Mouse (Mus musculus) thymus, postnatal 0 days (tissue): ENCODE data around the gene Chsy1. TPM values are rescaled to one million over a fixed set of nuclear protein-coding genes. Genes with fewer than 3 reads are reported as not detected.

Experiments used
- DNase-seq: peaks from one replicate; pipeline ENCODE4 v3.0.0-alpha.2; 2015; ENCODE audit warnings: low spot score
- polyA plus RNA-seq: library from polyadenylated mRNA; unstranded; fragments of >200 nt; fragmentation: Nextera tagmentation; extraction: Ambion mirVana; gene quantifications from 2 replicates; pipeline ENCODE4 v1.2.1, GENCODE M21; 2015

The Chsy1 gene
- polyA plus RNA-seq, 1 experiment from 2014 or later: 12.1 TPM

DNA sequence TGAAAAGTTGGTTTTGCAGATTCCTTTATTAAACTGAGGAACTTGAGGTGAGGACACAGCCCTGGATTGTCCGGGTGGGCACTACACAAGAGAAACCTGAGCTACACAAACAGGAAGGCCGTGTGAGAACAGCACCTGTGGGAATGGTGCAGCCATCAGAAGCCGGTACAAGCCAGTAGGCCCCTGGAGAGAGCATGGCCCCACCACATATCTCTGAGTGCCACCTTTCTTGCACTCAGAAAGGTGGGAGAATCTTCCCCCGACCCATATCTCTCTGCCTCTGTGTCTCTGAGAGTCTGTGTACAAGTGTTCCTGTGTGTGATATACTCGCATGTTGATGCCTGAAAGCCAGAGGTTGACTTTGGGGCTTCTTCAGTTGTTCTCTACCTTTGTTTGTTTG lies 29.6 kb downstream of the Chsy1 start:
- DNase-seq: no peak

DNA sequence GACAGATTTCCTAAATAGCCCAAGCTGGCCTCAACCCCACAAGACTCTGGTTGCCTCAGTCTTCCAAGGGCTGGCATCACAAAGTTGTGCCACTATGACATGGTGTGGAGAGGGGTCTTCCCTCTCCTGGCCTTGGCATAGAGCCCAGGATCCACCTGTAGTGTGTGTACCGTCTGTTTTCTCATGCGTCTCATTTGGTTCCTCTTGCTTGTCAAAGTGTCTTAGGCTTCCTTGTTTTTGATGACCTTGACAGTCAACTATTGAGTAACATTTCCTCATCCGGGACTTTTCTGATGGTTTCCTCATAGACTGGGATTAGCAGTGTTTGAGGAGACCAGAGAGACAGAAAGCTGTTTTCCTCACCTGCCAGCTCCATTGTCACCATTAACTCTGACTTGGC lies 30.8 kb downstream of the Chsy1 start:
- no peak for DNase-seq

DNA sequence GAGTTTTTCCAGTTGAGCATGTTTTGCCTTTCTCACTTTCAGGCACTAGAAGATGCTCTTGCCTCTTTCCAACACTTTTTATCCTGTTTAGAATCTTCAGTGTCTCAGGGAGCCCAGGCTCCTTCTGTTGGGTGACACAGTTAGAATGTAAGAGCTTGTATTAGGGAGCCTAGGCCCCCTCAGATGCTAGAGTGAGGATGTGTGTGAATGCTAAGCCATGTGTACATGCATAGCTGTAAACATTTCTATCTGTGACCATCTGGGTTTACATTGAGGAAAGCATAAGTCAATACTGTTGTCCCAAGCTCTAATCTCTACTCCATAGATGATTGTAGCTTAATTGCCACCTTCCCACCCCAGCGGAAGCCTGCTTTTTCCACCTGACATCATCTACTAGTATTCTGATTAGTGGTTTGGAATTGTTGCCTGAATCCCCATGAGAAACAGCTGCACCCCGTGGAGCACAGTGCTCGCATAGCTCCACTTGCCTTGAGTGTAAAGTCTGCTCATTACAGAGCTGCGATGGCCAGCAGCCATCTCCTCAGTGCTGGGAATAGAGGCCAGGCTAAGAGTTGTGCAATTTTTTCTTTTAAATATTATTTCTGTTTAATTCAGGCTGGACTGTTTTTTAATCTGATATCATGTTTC lies 31.7 kb downstream of the Chsy1 start:
- DNase-seq: no peak

DNA sequence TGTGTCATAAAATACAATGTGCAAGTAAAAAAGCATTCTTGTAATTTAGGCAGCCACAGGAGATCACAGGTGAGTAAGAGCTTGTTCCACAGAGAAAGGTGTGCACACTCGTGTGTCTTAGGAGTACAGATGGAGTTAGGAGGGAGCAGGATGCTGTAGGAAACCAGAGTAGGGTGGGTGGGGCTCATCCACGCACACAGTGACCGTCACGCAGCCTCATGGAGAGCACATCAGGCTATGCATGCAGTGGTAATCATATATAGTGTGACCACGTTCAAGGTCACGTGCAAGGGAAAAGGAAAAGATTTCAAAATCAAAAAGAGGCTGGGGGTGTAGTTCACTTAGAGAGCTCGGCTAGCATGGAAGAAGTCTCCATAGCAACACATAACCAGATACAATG lies 33.2 kb downstream of the Chsy1 start:
- no peak for DNase-seq

DNA sequence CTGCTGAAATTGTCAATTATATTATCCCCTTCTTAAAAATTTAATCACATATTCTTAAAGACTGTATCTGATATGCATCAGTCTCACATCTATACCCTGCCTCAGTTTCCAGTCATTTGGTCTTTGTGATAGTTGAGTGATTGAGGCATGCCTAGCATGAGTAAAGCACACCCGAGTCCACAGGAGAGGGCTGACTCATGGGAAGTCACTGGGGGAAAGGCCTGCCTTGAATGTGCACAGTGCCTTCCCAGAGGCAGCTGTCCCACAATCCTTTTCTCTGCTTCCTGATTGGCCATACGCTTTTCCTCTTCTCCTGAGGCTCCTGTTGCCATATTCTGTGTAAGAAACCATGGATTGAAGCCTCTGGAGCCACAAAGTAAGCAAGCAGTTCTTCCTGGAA lies 35.2 kb downstream of the Chsy1 start:
- no peak for DNase-seq

DNA sequence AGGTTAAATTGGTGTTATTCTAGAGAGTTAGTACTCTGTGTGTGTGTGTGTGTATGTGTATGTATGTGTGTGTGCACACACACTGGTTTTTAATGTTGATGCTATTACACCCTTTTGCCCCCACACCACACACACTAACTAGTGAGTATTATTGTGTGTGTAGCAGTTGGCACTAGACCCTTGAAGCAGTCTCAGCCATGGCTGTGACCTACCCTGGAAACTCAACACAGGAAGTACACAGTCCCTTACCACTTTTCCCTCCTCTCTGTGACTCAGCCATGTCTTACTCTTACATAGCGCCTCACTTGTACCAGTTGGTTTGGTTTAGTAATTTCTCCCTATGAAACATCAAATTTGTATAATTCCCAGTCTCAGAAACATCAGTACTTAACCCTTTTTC lies 37.8 kb downstream of the Chsy1 start:
- DNase-seq: no peak

DNA sequence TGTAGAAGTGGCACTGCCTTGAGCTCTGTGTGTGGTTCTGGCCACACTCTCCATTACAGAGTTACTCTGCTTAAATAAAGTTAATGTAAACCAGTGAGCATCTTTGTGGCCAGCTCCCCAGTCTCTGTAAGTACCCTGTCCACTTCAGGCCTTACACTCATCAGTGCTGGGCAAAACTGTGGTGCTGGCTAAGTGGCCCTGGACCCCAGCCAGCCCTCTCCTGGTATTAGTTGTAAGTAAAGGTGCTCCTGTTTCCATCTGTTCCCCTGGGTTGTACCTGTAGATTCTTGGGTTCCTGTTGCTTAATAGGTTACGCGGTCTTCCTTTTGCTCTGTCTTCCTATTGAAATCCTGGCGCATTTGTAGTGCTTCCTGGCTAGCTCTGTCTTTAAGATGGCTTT lies 38.5 kb downstream of the Chsy1 start:
- no peak for DNase-seq

DNA sequence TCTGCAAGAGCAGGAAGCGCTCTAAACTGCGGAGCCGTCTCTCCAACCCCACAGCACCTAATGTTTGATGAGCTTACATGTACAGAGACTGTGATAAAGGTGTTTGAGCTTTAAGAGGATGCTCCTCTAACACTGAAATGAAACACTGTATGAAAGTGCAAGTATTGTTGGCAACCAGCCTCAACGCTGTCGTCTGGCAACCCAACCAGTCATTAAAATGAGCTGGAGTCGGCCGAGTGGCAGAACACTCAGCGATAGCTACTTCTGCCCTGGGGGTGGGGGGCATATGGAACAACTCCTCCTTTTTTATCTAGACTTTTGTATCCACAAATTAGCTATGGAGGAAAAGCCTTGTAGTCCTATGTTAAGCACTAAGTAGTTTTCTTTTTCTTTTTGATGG lies 40.2 kb downstream of the Chsy1 start:
- no peak for DNase-seq

DNA sequence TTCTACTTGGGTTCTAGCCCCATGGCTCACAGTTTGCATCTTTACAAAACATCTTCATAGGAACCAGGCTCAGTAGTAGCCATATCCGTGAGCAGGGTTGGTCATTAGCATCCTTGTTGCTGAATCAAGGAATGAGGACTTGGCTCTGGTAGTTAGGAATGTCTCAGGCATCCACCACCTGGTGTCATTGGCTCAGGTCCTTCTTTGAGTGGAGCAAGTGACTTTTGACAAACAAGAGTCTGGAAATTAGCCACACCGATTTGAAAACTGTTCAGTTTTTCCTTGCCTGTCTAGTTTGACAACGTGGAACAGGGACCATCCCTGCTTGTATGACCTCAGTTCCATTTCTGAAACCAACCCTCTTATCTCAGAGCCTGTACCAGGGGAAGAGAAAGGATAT lies 41.1 kb downstream of the Chsy1 start:
- no peak for DNase-seq

DNA sequence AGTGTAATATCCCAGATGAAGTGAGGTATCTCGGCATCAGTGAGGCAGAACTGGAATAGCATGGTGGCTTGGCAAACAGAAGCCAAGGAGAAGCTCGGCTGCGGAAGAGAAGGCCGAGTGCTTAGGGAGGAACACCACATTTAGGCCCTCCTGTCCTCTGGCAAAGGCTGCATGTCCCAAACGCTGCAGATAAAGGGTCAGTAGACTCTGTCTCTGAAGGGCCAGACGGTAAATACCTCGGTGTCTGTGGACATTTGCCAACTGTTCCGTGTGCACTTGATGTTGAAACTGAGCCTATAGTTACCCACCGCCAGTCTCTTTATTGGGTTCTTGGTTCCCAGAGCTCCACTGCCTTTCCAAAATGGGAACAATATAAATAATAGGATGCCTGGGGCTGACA lies 48.1 kb downstream of the Chsy1 start:
- DNase-seq: no peak

DNA sequence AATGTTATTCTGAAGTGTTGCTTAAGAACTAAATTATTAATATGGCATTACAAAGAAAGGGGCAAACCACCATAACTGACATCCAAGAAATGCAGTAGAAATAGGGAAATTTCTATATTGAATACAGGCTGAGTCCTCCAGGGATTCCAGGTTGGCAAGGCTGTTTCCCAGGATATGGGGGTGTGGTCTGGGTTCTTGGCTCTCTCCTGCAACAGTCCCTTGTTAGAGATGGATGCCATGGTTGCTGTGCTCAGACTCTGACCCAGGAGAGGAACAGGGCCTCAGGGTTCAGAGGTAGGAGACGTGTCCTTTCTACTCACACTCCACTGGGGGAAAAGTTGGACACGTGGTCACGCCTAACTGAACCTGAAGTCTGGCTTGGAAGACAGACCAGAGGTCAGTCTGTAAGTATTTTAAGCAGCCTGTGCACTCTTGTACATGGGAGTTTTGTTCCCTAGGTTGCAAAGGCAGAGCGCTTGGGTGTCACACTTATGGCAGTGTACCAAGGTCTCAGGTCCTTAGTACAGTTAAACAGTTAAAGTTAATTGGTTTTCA lies 48.6 kb downstream of the Chsy1 start:
- no peak for DNase-seq

DNA sequence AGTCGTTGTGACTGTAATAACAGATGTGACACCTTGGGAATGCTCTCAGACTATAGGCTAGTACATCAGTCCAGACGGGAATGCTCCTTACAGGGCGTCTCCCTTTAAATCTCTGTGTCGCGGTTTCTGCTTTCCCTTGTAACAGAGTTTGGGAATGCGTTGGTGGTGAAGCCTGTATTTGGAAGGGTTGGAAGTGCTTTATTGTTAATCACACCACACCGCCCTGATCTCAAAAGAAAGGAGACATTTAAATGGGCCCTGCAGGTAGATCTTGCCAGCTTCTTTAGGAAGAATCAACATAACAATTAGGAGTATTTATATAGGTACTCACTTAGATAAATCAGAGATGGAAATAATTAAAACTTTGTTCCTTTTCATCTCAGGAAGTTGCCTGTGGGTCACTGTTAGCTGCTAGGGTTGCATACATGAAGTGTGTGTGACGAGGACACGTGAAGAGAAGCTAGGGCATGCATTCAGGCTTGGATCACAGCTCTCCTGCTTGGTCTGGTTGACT lies 49.4 kb downstream of the Chsy1 start:
- no peak for DNase-seq

DNA sequence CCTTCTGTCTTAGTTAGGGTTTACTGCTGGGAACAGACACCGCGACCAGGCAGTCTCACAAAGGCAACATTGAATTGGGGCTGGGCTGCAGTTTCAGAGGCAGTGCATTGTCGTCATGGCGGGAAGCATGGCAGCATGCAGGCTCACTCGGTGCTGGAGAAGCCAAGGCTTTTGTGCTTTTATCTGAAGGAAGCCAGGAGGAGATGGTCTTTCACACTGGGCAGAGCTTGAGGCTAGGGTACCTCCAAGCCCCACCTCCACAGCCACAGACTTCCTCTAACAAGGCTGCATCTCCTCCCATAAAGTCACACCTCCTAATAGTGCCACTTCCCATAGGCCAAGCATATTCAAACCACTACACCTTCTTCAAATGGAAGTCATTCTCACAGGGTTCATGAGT lies 50.6 kb downstream of the Chsy1 start:
- DNase-seq: no peak

DNA sequence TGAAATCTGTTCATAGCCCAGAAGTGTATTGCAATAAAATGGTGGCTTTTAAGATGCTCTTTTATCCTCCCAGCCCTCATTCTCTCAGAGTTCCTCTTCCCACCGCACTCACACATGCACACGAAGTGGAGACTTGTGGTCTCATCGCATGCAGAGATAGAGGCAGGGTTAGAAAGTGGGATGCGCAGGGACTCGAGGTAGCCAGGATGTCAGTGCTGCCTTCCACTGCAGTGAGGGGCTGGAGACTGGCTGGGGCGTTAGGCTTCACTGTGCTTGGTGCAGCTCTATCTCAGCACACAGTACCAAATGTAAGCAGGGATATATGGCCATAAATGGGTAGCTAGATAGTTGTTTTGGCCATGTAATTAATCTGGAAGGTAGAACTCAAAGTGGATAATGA lies 52.5 kb downstream of the Chsy1 start:
- no peak for DNase-seq

DNA sequence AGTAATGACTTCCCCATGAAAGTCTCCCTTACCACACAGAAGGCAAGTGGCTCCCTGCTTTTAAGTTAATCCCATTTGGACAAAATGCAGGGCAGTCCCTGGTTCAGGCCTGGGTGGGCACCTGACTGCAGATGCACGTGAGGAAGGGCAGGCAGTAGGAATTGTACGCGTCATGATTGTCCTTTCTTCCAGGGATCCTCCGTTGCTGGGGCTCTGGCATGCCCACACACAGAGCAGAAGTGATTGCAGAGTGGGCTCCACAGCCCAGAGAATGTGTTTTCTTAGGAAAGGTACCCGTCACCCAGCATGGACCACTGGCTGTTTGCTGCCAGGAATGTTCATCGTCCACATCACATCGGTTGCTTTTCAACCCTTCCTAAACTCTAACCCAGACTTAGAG lies 53.2 kb downstream of the Chsy1 start:
- DNase-seq: no peak

DNA sequence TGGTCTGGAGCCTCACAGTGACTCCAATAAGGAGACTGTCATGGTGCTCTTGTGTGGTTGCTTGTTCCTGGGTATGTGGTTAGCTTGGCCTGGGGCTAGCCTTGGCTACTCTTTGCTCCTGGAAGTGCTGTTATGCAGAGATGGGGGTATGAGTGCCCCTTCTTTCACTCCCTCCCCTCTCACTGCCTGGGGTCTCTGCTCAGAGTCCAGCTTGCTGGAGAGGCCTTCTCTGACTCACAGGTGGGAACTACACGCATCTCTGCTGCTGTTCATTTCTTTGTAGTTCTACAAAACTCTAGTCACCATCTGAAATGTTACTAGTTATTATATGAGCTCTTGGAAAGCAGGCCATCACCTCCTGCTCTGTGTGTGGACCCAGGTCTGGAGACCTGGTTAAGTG lies 53.7 kb downstream of the Chsy1 start:
- DNase-seq: no peak

DNA sequence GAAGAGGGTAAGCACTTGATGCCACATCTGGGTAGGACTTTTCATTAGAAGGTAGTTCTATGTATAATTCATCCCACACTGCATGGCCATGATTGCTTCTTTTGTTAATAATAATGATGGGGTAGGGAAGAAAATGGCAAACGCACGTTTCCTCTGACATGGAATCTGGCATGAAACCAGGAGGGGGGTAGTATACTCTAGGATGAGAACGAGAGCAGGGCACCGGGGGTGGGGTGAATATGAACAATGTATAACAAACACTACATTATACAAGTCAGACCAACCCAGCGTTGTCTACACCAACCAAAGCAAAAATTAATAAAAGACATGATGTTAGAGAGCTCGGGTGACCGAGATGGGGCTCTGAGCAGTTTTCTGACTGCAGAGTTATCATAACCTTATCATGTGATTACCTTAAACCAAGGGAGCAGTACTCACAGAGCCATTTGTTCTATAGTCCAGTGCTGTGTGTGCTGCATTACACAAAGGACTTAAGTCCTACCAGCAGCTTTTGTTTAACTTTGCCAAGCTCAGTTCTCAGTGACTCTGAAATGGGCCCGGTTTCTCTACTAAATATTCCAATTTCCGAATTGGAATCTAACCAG lies 55.2 kb downstream of the Chsy1 start:
- no peak for DNase-seq

DNA sequence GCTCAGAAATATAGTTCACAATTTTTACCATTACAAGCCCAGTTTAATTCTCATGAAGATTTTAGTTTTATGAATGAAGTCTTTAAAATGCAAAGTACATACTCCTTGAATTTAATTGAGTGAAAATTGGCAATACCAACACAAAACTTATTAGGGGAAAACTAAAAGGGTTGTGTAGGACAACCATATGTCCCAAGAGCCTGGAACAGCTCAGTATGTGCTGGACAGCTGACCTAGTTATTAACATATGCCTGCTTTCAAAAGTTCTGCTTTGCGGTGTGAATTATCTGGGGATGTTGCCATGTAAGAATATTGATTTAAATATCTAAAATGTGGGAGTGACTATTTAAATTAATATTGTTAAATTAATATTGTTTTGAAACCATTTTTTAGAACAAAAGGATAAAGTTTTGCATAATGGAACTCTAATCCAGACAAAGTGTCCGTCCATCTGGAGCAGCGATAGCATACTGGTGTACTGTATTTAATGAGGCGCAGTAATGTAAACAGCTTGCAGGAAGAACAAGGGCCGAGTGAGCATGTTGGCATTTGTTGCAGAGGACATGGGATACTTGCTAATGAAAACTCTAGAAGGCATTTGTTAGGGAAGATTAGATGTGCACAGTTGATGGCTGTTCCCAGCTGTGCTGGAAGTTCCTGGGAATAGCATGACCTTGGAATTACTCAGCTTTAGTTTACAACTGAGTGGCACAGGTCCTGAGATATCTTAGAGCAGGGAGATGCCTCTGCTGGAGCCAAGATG lies 55.9 kb downstream of the Chsy1 start:
- DNase-seq: no peak

DNA sequence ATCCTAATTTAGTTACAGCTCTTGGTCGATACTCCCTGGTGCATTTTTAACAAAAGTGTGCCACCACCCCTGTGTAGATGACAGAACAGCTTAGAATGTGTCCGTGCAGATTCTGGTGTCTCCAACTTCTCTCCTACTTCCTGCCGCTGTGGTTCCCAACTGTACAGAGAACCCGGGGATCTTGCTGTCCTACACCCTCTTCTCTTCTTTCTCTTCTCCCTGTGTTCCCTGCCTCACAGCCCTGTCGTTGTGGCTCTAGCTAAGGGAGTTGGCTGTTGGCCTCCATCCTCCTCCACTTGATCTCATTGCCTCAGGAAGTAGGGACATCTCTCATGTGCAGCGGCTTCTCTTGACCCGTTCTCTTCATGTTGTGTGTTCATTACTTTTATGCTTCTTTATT lies 59.6 kb downstream of the Chsy1 start:
- DNase-seq: no peak

DNA sequence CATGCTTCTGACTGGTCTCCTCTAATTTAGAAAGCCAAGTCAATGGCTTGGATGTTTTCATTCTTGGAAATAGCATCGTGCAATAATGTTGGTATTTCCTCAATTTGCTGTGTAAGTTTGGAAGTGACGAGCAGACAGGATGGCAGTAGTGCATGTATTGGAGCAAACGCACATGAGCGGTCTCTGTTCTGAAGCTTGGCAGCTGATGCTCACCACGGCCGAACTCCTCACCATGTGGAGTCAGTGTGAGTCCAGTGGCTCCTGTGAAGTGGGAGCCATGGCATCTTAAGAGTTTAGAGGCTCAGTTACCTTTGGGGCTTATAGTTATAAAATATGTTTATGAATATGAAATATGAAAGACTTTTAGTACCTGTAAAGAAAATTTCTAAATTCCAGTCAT lies 60.2 kb downstream of the Chsy1 start:
- no peak for DNase-seq

DNA sequence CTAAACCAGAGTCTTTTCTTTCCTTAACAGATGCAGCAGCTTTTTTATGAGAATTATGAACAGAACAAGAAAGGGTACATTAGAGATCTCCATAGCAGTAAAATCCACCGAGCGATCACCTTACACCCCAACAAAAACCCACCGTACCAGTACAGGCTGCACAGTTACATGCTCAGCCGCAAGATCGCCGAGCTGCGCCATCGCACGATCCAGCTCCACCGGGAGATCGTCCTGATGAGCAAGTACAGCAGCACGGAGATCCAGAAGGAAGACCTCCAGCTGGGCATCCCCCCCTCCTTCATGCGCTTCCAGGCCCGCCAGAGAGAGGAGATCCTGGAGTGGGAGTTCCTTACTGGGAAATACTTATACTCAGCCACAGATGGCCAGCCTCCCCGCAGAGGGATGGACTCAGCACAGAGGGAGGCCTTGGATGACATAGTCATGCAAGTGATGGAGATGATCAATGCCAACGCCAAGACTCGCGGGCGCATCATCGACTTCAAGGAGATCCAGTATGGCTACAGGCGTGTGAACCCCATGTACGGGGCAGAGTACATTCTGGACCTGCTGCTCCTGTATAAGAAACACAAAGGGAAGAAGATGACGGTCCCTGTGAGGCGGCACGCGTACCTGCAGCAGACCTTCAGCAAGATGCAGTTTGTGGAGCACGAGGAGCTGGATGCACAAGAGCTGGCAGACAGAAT lies 61.6 kb downstream of the Chsy1 start:
- no peak for DNase-seq

DNA sequence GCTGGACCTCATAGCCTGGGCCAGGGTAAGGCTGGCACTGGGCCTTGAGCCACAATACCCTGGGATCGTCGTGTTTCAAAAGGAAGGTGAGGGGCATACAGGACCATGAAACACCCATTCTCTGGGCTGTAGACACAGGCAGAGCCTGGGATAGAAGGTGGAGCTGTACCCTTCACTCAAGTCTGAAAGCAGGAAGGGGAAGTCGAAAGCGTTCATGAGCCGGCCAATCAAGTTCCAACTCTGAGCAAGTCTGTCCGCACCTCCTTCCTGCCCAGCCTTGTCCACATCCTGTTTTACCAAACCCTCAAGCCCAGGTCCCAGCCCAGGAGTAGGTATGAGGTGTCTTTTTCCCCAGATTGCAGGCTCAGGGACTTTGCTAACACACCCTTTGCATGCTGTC lies 66.4 kb downstream of the Chsy1 start:
- peak; percentile 51 for DNase-seq
